8 mouse cellular contexts compared by ENCODE assay signal in the genomic region with DNA sequence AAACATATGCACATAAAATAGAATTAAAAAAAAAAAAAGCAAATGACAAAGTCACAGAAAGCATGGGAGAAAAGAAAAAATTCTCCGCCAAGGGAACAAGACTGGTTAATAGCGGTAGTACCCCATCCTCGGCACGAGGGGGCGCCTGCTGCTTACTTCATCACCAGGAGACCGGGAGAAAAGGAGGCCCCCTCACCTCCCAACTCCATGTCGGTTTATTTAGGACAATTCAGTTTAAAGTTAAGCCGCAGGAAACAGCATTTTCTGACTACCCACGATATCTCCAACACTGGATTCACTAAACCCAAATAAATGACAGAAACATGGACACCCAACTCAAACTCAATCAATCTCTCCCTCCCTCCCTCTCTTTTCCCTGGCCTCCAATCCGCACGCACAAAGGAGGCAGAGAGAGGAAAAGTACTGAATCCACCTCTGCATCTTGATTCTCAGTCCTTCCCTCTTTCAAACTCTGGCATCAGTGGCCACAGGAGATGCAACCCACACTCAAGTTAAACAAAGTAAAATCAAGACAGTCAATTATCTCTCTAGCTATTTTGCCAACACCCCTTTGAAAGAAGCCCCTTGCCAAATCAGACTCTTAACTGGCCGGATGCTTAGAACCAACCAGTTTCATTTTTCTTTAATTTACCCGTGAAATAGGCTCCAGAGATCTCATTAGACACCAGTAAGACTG. TPM values are rescaled to one million over a fixed set of nuclear protein-coding genes. Genes with fewer than 3 reads are reported as not detected.
DNase-seq lines count a peak whose midpoint lies in the region; ATAC-seq and TF ChIP-seq lines count a peak whose summit lies in the region.

No protein-coding gene starts in this region.

- no peak for DNase-seq in ES-E14 (ENCODE audit: low read depth, low spot score)
- peak; percentile 93 for DNase-seq in cerebellum, adult 9-10 months
- DNase-seq in frontal cortex, adult 2 months (ENCODE audit: extremely low spot score in 1 of 2, low spot score in 1 of 2): peak; percentile 71 to 93
- peak; percentile 69 to 89 for DNase-seq in layer of hippocampus, postnatal 25 days (ENCODE audit: extremely low spot score in 1 of 2, low spot score in 1 of 2)
- peak; percentile 88 for DNase-seq in lung, postnatal 14 days
- DNase-seq in retina, embryonic 14.5 days (ENCODE audit: low spot score): peak; percentile 87
- DNase-seq in thymus, postnatal 36 days: peak; percentile 81 to 83

- H3K4me2 ChIP-seq in hindbrain, embryonic 12.5 days (replicated peaks): peak overlapping the region; percentile 73

- ATAC-seq in hindbrain, embryonic 12.5 days (ENCODE audit: low FRiP score): no peak

- H3K27ac ChIP-seq in ES-E14 (ENCODE audit: insufficient read depth, low read depth, low read length, poor library complexity, severe bottlenecking): peak overlapping the region; percentile 97; the same call in 1 of the 2 replicates
- peak overlapping the region; percentile 98 for H3K27ac ChIP-seq in hindbrain, embryonic 12.5 days

- in situ Hi-C loops in ES-E14 (cut with MboI; ENCODE audit: low sequenced_read_pairs in 2 of 2, unreplicated experiment in 2 of 2): loop anchor here in 1 of 2 experiments (10.0 kb wide), 1 partner anchor 153 kb away; no protein-coding TSS in a partner anchor

- peaks cover 5% of the 10 kb centered on the region for H3K36me3 ChIP-seq in ES-E14 (ENCODE audit: control insufficient read depth, insufficient read depth, low read length, poor library complexity, severe bottlenecking)
- peaks cover 5% of the 10 kb centered on the region; the same call in 1 of the 2 replicates for H3K36me3 ChIP-seq in hindbrain, embryonic 12.5 days

- peaks cover 9 to 14% of the 10 kb centered on the region in 2 experiments; a peak in 3 of 4 replicates for H3K4me1 ChIP-seq in ES-E14 (ENCODE audit: control insufficient read depth in 2 of 2, insufficient read depth in 2 of 2, low read length in 2 of 2, poor library complexity in 1 of 2)
- peaks cover 41% of the 10 kb centered on the region for H3K4me1 ChIP-seq in hindbrain, embryonic 12.5 days

- H3K9ac ChIP-seq in ES-E14 (ENCODE audit: insufficient read depth, low read depth, low read length, poor library complexity, severe bottlenecking): peak overlapping the region; percentile 96; the same call in 1 of the 2 replicates
- H3K9ac ChIP-seq in hindbrain, embryonic 12.5 days: peak overlapping the region; percentile 82

- H3K4me3 ChIP-seq in ES-E14 (ENCODE audit: insufficient read depth in 1 of 2, low read depth in 1 of 2, low read length in 2 of 2, poor library complexity in 1 of 2, severe bottlenecking in 1 of 2): peak overlapping the region; percentile 93
- peak overlapping the region; percentile 67 for H3K4me3 ChIP-seq in hindbrain, embryonic 12.5 days

- 5% methylated on average over 11 of the region's 13 CpGs for WGBS in hindbrain, embryonic 12.5 days

- H3K27me3 ChIP-seq in hindbrain, embryonic 12.5 days: no peaks in the 10 kb centered on the region

- H3K9me3 ChIP-seq in ES-E14 (ENCODE audit: control insufficient read depth, insufficient read depth, low read depth, low read length): no peaks in the 10 kb centered on the region
- no peaks in the 10 kb centered on the region for H3K9me3 ChIP-seq in hindbrain, embryonic 12.5 days (replicated peaks)

TF ChIP-seq in ES-E14, 5 proteins besides CTCF, POLR2A, EP300 and RAD21:
- TF ChIP-seq MAFK (IDR thresholded peaks at IDR 0.05; ENCODE audit: insufficient read depth, low read depth, low read length) (no peak), HCFC1 (IDR thresholded peaks at IDR 0.05; ENCODE audit: borderline replicate concordance, insufficient read depth, low read length) (no peak), CHD2 (IDR thresholded peaks at IDR 0.05; ENCODE audit: low read depth, low read length) (no peak), ZC3H11A (IDR thresholded peaks at IDR 0.05; ENCODE audit: borderline replicate concordance, low read depth, low read length) (peak; percentile 56; the same call in 1 of the 2 replicates), ZNF384 (IDR thresholded peaks at IDR 0.05; ENCODE audit: low read depth, low read length) (no peak)

RNA-seq across cellular contexts. Expression of a gene that starts 1.1 kb away (rescaled TPM):
- 11.6 and 14.5 TPM in 2 replicates for total RNA-seq in ES-E14 (2012; rRNA removed)
- polyA plus RNA-seq in frontal cortex, adult 2 months (2012; rRNA removed): 7.5 and 8.2 TPM in 2 replicates
- 16.6 and 18.6 TPM in 2 replicates for polyA plus RNA-seq in hindbrain, embryonic 12.5 days (2016; fragmentation: Nextera tagmentation; extraction: Ambion mirVana)
- 1 to 10 TPM; 7.9 to 9.6 TPM for total RNA-seq in layer of hippocampus, postnatal 25 days (2021)

RNA-seq across cellular contexts. Expression of a gene that starts 21.4 kb away (rescaled TPM):
- 39.0 and 55.8 TPM in 2 replicates for total RNA-seq in ES-E14 (2012; rRNA removed)
- polyA plus RNA-seq in frontal cortex, adult 2 months (2012; rRNA removed): 38.5 and 43.3 TPM in 2 replicates
- polyA plus RNA-seq in hindbrain, embryonic 12.5 days (2016; fragmentation: Nextera tagmentation; extraction: Ambion mirVana): 4.1 and 6.4 TPM in 2 replicates
- total RNA-seq in layer of hippocampus, postnatal 25 days (2021): 10 to 100 TPM; 33.6 to 39.8 TPM
